ENCODE assay signal across 12 mouse cellular contexts in genomic region chr1:12354531-12354930, GRCm38 (mm10).
"Had no signal": no experiment of that assay in that cellular context is flagged by ENCODE, and none has a peak within 500 bp of the region (broad histone marks: within the 10 kb centered on the region; RNA-seq: fewer than 3 reads in every experiment).

No protein-coding gene starts in this region.

- DNase-seq: retina, postnatal 1 day; right cerebral cortex, adult 18-20 months; right cerebral cortex, postnatal 14 days; right cerebral cortex, postnatal 25 days; right cerebral cortex, postnatal 4 days; spleen, adult 18-20 months; thymus, adult 18-20 months; thymus, adult 2 months; thymus, postnatal 14 days; thymus, postnatal 25 days; thymus, postnatal 36 days; thymus, postnatal 4 days had no signal
